Mouse (Mus musculus) liver, embryonic 14.5 days (tissue): Measurements from ENCODE around the gene S100z. TPM values are rescaled to one million over a fixed set of nuclear protein-coding genes. Genes with fewer than 3 reads are reported as not detected.
A peak's percentile ranks its signal among the peaks of the same experiment; 100 is the strongest.

Source experiments
- ATAC-seq: fragments of 200-750 bp; cut with Nextera tagmentation; 2 replicates; pipeline ENCODE4 v1.8.0; 2017; ENCODE audit warnings: moderate number of reproducible peaks, mild to moderate bottlenecking, moderate library complexity; ENCODE audit not compliant: insufficient read depth
- DNase-seq, 3 experiments: peaks; one replicate each; pipeline ENCODE4 v3.0.0-alpha.2; 2012 to 2013; ENCODE audit warnings: low read depth in 3 of 3, low spot score in 3 of 3
- H3K27ac ChIP-seq: fragments of 300-500 bp; sonication (generic); 2 replicates; pipeline ENCODE4 v1.5.1; 2014; ENCODE audit warnings: moderate library complexity, mild to moderate bottlenecking, control low read depth, inconsistent platforms
- H3K27me3 ChIP-seq: fragments of 300-500 bp; sonication (generic); 2 replicates; pipeline ENCODE4 v1.6.1; 2014; ENCODE audit warnings: mild to moderate bottlenecking, low read length, moderate library complexity; ENCODE audit not compliant: control insufficient read depth, insufficient read depth
- H3K36me3 ChIP-seq: fragments of 300-500 bp; sonication (generic); replicated peaks from 2 replicates; pipeline ENCODE4 v1.6.1; 2014; ENCODE audit warnings: low read depth; ENCODE audit not compliant: control insufficient read depth, insufficient read depth
- H3K4me1 ChIP-seq, 2 experiments: fragments of 200-500 bp in 1 of 2; fragments of 300-500 bp in 1 of 2; sonication (generic) in 1 of 2; replicated peaks; 2 replicates each; pipeline ENCODE4 v1.6.1; 2012 to 2014; ENCODE audit warnings: antibody characterized with exemption in 1 of 2, inconsistent platforms in 1 of 2, low read length in 1 of 2; ENCODE audit not compliant: control insufficient read depth in 2 of 2, insufficient read depth in 2 of 2
- H3K4me2 ChIP-seq: fragments of 300-500 bp; sonication (generic); 2 replicates; pipeline ENCODE4 v1.6.1; 2014; ENCODE audit warnings: low read depth, mild to moderate bottlenecking, control low read depth, moderate library complexity
- H3K4me3 ChIP-seq, 2 experiments: fragments of 200-500 bp in 1 of 2; fragments of 300-500 bp in 1 of 2; sonication (generic) in 1 of 2; 2 replicates each; pipeline ENCODE4 v1.5.1; 2012 to 2014; ENCODE audit warnings: low read depth in 2 of 2, low read length in 2 of 2, mild to moderate bottlenecking in 2 of 2, control low read depth in 1 of 2, inconsistent platforms in 1 of 2, moderate library complexity in 1 of 2; ENCODE audit not compliant: insufficient read depth in 1 of 2
- H3K9ac ChIP-seq: fragments of 300-500 bp; sonication (generic); replicated peaks from 2 replicates; pipeline ENCODE4 v1.6.1; 2014; ENCODE audit warnings: mild to moderate bottlenecking, control low read depth, moderate library complexity
- H3K9me3 ChIP-seq: fragments of 300-500 bp; sonication (generic); 2 replicates; pipeline ENCODE4 v1.6.1; 2016; ENCODE audit warnings: low read length, mixed read lengths; ENCODE audit not compliant: control insufficient read depth
- CTCF ChIP-seq: IDR thresholded peaks from 2 replicates; pipeline ENCODE4 v1.5.1; 2016; ENCODE audit warnings: antibody characterized with exemption, low read depth, control low read depth
- EP300 ChIP-seq: IDR thresholded peaks from 2 replicates; pipeline ENCODE4 v1.6.1; 2016; ENCODE audit warnings: antibody characterized with exemption, low read depth
- WGBS: fragments of 180-500 bp; shearing (Covaris S2); extraction: QIAGEN DNeasy Blood & Tissue Kit; methylation state at CpG from one replicate; pipeline ENCODE4 v1.1.7; 2014; ENCODE audit not compliant: insufficient replicate concordance; 5-methylcytosine and 5-hydroxymethylcytosine counted together
- polyA plus RNA-seq, 2 experiments: library from polyadenylated mRNA; depleted of rRNA in 1 of 2; stranded (reverse) in 1 of 2; unstranded in 1 of 2; fragments of >200 nt; fragmentation: Nextera tagmentation in 1 of 2; extraction: Ambion mirVana in 1 of 2; gene quantifications; 2 replicates each; pipeline versions ENCODE4 v1.2.1 to v1.2.3; 2012 to 2014

S100z gene
- polyA plus RNA-seq, 2 experiments, result not detected

- WGBS, result 6% methylated on average over 4 of the region's 4 CpGs
- H3K36me3 ChIP-seq, result no peaks in the 10 kb centered on the region
- no peaks in the 10 kb centered on the region; a peak in 2 of 4 replicates for H3K4me1 ChIP-seq
- no peak overlapping the region for H3K4me3 ChIP-seq
- TF ChIP-seq EP300 (no peak), CTCF (peak; percentile 87)
- ATAC-seq (no peak), DNase-seq (peak; percentile 12 to 48 (median 26))
- H3K4me2 ChIP-seq, result no peak overlapping the region
- no peaks in the 10 kb centered on the region for H3K27me3 ChIP-seq
- H3K27ac ChIP-seq, result no peak overlapping the region
- no peak overlapping the region for H3K9ac ChIP-seq
- no peaks in the 10 kb centered on the region for H3K9me3 ChIP-seq
Observed at GRCm38 (mm10) chr13:95481428-95481827, 2.9 kb upstream of the S100z start.

- ATAC-seq, result no peak
- DNase-seq, result no peak
- H3K4me3 ChIP-seq, result no peak overlapping the region
- TF ChIP-seq EP300 (peak; percentile 54), CTCF (no peak)
- peaks cover 7 to 24% of the 10 kb centered on the region in 2 experiments for H3K4me1 ChIP-seq
- no peak overlapping the region for H3K27ac ChIP-seq
- no peak overlapping the region for H3K4me2 ChIP-seq
- H3K36me3 ChIP-seq, result no peaks in the 10 kb centered on the region
- H3K9ac ChIP-seq, result no peak overlapping the region
- H3K27me3 ChIP-seq, result no peaks in the 10 kb centered on the region
- no peaks in the 10 kb centered on the region for H3K9me3 ChIP-seq
- 39% methylated on average over 6 of the region's 6 CpGs for WGBS
Observed at GRCm38 (mm10) chr13:95477173-95477572, 1.3 kb downstream of the S100z start.

GRCm38 (mm10) chr13:95475124-95475523 is 3.4 kb downstream of the S100z start:
- Histone ChIP-seq H3K27ac (no peak overlapping the region), H3K4me1 (peaks cover 7 to 24% of the 10 kb centered on the region in 2 experiments), H3K4me2 (peak overlapping the region; percentile 43), H3K9me3 (no peaks in the 10 kb centered on the region), H3K9ac (no peak overlapping the region), H3K4me3 (no peak overlapping the region), H3K27me3 (no peaks in the 10 kb centered on the region), H3K36me3 (no peaks in the 10 kb centered on the region)
- no peak for DNase-seq
- TF ChIP-seq EP300, result peak; percentile 68
- TF ChIP-seq CTCF, result no peak
- 14% methylated on average over 7 of the region's 7 CpGs for WGBS
- peak; percentile 66 for ATAC-seq

GRCm38 (mm10) chr13:95474294-95474693 is 4.2 kb downstream of the S100z start:
- H3K27ac ChIP-seq, result no peak overlapping the region
- DNase-seq (no peak), ATAC-seq (peak; percentile 87)
- no peak overlapping the region for H3K9ac ChIP-seq
- 18% methylated on average over 3 of the region's 3 CpGs for WGBS
- no peaks in the 10 kb centered on the region for H3K27me3 ChIP-seq
- peaks cover 7 to 24% of the 10 kb centered on the region in 2 experiments for H3K4me1 ChIP-seq
- no peaks in the 10 kb centered on the region for H3K36me3 ChIP-seq
- no peaks in the 10 kb centered on the region for H3K9me3 ChIP-seq
- H3K4me2 ChIP-seq, result peak overlapping the region; percentile 43
- TF ChIP-seq EP300, result peak; percentile 73
- TF ChIP-seq CTCF, result no peak
- H3K4me3 ChIP-seq, result no peak overlapping the region

GRCm38 (mm10) chr13:95470970-95471369 is 7.6 kb downstream of the S100z start:
- peaks cover 7 to 21% of the 10 kb centered on the region in 2 experiments for H3K4me1 ChIP-seq
- no peak overlapping the region for H3K4me3 ChIP-seq
- H3K9me3 ChIP-seq, result no peaks in the 10 kb centered on the region
- H3K9ac ChIP-seq, result no peak overlapping the region
- DNase-seq (no peak), ATAC-seq (no peak)
- 50% methylated on average over 2 of the region's 2 CpGs for WGBS
- TF ChIP-seq EP300, result no peak
- peak; percentile 67 for TF ChIP-seq CTCF
- H3K36me3 ChIP-seq, result no peaks in the 10 kb centered on the region
- no peak overlapping the region for H3K27ac ChIP-seq
- no peaks in the 10 kb centered on the region for H3K27me3 ChIP-seq
- H3K4me2 ChIP-seq, result no peak overlapping the region
